Mouse (Mus musculus) heart, embryonic 10.5 days (tissue): ENCODE results near the gene Bahcc1. TPM values are rescaled to one million over a fixed set of nuclear protein-coding genes. Genes with fewer than 3 reads are reported as not detected.

Source experiments
- DNase-seq: peaks from one replicate; pipeline ENCODE4 v3.0.0-alpha.2; 2017; ENCODE audit warnings: low spot score
- H3K27ac ChIP-seq: fragments of 300-500 bp; sonication (generic); 2 replicates; pipeline ENCODE4 v1.5.1; 2016; ENCODE audit warnings: mild to moderate bottlenecking
- H3K27me3 ChIP-seq: fragments of 300-500 bp; sonication (generic); 2 replicates; pipeline ENCODE4 v1.6.1; 2016; ENCODE audit warnings: mild to moderate bottlenecking; ENCODE audit not compliant: poor library complexity, insufficient read depth, severe bottlenecking
- H3K36me3 ChIP-seq: fragments of 300-500 bp; sonication (generic); 2 replicates; pipeline ENCODE4 v1.6.1; 2016; ENCODE audit warnings: mild to moderate bottlenecking, moderate library complexity
- H3K4me1 ChIP-seq: fragments of 300-500 bp; sonication (generic); 2 replicates; pipeline ENCODE4 v1.6.1; 2016; ENCODE audit warnings: mild to moderate bottlenecking
- H3K4me3 ChIP-seq: fragments of 300-500 bp; sonication (generic); 2 replicates; pipeline ENCODE4 v1.5.1; 2016; ENCODE audit warnings: mild to moderate bottlenecking, moderate library complexity
- H3K9me3 ChIP-seq: fragments of 300-500 bp; sonication (generic); 2 replicates; pipeline ENCODE4 v1.6.1; 2016; ENCODE audit warnings: mild to moderate bottlenecking, moderate library complexity
- WGBS: fragments of 180-500 bp; shearing (Covaris S2); methylation state at CpG from one replicate; pipeline ENCODE4 v1.1.7; 2016; 5-methylcytosine and 5-hydroxymethylcytosine counted together
- polyA plus RNA-seq: library from polyadenylated mRNA; unstranded; fragments of >200 nt; fragmentation: Nextera tagmentation; extraction: Ambion mirVana; gene quantifications from 2 replicates; pipeline ENCODE4 v1.2.1, GENCODE M21; 2016

Gene Bahcc1
- polyA plus RNA-seq, 1 experiment from 2014 or later, result 12.9 TPM

DNA sequence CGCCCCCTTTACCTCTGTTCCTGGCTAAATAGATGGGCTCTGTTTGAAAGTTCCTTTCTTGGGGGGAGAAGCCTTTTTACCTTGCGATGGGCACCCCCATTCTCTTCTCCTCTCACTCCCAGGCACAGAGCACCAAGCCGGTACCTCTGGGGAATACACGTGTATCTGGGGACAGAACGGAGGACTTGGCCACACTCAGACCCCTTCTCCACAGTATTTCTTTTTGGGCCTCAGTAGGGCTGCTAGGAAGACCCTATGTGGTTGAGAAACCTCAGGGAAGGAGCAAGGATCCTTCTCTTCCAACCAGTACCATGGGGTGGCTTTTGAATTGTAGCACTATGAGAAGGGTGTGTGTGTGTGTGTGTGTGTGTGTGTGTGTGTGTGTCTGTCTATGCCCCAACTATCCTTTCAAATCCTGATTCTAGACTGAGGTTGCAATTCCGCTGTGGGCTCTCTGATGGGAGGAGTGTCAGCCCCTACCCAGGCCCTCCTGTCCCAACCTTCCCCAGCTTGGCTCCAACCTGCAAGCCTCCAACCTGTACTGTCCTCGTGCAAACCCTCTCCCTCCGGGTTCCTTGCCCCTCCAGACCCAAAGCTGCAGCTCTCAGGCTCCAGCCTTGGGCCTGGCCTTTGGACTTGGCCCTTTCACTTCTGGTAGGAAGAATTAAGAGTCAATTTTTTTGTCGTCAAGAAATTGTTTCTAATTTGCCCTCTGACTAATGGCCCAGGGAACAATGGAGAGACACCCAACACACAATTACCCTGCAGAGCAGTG, 4.4 kb upstream of the Bahcc1 start:
- H3K9me3 ChIP-seq, result no peaks in the 10 kb centered on the region
- WGBS, result 50% methylated on average over 9 of the region's 9 CpGs

GRCm38 (mm10) chr11:120228911-120229437, 3.8 kb upstream of the Bahcc1 start:
- H3K9me3 ChIP-seq, result no peaks in the 10 kb centered on the region
- DNase-seq, result no peak
- H3K4me3 ChIP-seq, result peak overlapping the region; percentile 89
- no peaks in the 10 kb centered on the region for H3K27me3 ChIP-seq
- 44% methylated on average over 7 of the region's 7 CpGs for WGBS
- no peaks in the 10 kb centered on the region for H3K36me3 ChIP-seq
- peaks cover 68% of the 10 kb centered on the region for H3K4me1 ChIP-seq
- peak overlapping the region; percentile 98 for H3K27ac ChIP-seq

More for the DNA sequence above, 4.4 kb upstream of the Bahcc1 start:
- DNase-seq, result no peak
- H3K27ac ChIP-seq, result peak overlapping the region; percentile 98
- H3K36me3 ChIP-seq, result no peaks in the 10 kb centered on the region
- H3K4me3 ChIP-seq, result peak overlapping the region; percentile 89
- H3K27me3 ChIP-seq, result no peaks in the 10 kb centered on the region
- H3K4me1 ChIP-seq, result peaks cover 75% of the 10 kb centered on the region

GRCm38 (mm10) chr11:120229861-120230751, 2.6 kb upstream of the Bahcc1 start:
- peak overlapping the region; percentile 89 for H3K4me3 ChIP-seq
- peak overlapping the region; percentile 98 for H3K27ac ChIP-seq
- 2% methylated on average over 42 of the region's 42 CpGs for WGBS
- no peaks in the 10 kb centered on the region for H3K36me3 ChIP-seq
- H3K4me1 ChIP-seq, result peaks cover 57% of the 10 kb centered on the region
- DNase-seq, result no peak
- H3K27me3 ChIP-seq, result no peaks in the 10 kb centered on the region
- H3K9me3 ChIP-seq, result no peaks in the 10 kb centered on the region

DNA sequence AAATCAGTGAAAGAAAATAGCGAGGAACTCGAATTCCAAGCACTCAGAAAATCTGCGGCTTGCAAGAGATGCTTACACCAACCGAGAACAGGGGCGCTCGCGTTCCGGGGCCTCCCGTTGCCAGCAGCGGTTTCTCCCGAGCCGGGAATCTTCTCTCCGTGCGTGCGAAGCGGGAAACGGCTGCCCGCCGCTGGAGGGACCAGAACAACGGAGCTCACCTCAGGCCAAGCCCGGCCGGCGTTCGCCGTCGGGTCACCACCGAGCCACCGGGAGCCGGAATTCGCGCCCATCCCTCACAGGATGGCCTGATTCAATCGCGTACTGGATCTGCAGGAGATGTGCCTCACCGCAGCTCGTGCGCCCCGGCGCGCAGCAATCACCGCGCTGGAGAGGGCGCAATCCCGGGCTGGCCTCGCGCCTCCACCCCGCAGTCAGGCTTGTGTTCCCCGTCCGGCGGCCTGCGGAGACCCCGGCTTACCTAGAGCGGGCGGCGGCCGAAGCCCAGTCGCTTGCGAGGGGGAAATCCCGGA, 1.8 kb upstream of the Bahcc1 start:
- Histone ChIP-seq H3K36me3 (no peaks in the 10 kb centered on the region), H3K27me3 (no peaks in the 10 kb centered on the region), H3K9me3 (no peaks in the 10 kb centered on the region), H3K4me3 (peak overlapping the region; percentile 89), H3K27ac (peak overlapping the region; percentile 98), H3K4me1 (peaks cover 54% of the 10 kb centered on the region)
- no peak for DNase-seq
- under 1% methylated on average over 58 of the region's 58 CpGs for WGBS

GRCm38 (mm10) chr11:120231379-120231778, 1.4 kb upstream of the Bahcc1 start:
- no peaks in the 10 kb centered on the region for H3K9me3 ChIP-seq
- peak overlapping the region; percentile 98 for H3K27ac ChIP-seq
- no peaks in the 10 kb centered on the region for H3K27me3 ChIP-seq
- whole genome bisulfite sequencing, result under 1% methylated on average over 27 of the region's 27 CpGs
- H3K4me1 ChIP-seq, result peaks cover 52% of the 10 kb centered on the region
- peak overlapping the region; percentile 89 for H3K4me3 ChIP-seq
- no peaks in the 10 kb centered on the region for H3K36me3 ChIP-seq
- DNase-seq, result peak; percentile 99

- Histone ChIP-seq H3K9me3 (no peaks in the 10 kb centered on the region), H3K36me3 (peaks cover 9% of the 10 kb centered on the region; the same call in 1 of the 2 replicates), H3K4me1 (peaks cover 41% of the 10 kb centered on the region), H3K4me3 (peak overlapping the region; percentile 89), H3K27ac (peak overlapping the region; percentile 99), H3K27me3 (no peaks in the 10 kb centered on the region)
- no peak for DNase-seq
- under 1% methylated on average over 51 of the region's 51 CpGs for WGBS
Observed at GRCm38 (mm10) chr11:120233441-120234135, 841 bp downstream of the Bahcc1 start.

DNA sequence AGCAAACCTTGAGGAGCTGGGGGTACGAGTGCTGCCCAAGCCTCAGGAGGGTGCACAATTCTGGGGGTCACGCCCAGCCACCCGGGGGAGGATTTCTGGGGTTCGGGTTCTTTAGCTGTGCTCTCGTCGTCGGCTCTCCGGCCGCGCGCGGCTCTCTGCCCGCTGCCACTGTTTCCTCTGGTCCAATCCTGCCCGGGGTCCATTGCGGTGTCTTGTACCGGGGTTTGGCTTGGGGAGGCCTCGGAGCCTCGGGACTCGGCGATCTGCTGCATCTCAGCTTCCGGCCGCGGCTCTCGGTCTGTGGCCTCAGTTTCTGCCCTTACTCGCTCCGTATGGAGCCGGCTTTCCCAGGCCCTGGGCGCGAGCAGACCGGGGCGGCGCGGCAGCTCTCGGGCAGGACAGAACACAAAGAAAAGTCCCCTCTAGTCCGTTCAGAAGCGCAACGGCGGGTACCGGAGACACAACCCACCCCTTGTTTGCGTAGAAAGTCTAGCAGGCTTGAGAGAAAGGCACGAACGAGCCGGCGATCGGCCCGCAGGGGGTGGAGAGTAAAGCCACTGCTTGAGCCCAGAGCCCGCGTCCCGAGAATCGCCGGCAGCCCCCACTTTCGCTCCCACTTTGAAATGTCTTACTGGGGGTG, 1.5 kb downstream of the Bahcc1 start:
- WGBS, result under 1% methylated on average over 52 of the region's 52 CpGs
- Histone ChIP-seq H3K4me1 (peaks cover 41% of the 10 kb centered on the region), H3K9me3 (no peaks in the 10 kb centered on the region), H3K27me3 (no peaks in the 10 kb centered on the region), H3K4me3 (peak overlapping the region; percentile 89), H3K36me3 (peaks cover 9% of the 10 kb centered on the region; the same call in 1 of the 2 replicates), H3K27ac (peak overlapping the region; percentile 99)
- no peak for DNase-seq

DNA sequence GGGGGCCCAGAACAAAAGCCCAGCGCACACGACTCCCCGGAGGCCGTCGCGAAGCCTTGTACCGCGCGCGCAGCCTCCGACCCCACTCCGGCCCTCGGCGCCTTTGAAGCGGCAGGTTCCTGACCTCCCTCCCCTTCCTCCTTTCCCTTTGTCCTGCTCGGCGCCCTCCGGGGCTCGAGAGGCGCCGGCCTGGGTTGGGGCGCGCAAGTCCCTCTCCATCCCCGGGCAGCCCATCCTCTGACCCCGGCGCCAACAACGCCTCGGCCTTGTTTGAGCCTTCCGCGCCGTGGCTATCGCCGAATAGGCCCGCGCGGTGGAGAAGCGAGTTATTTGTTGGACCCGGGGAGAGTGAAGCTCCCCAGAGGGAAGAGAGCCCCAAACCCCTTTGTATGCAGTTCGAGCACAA, 2.0 kb downstream of the Bahcc1 start:
- under 1% methylated on average over 39 of the region's 39 CpGs for WGBS
- Histone ChIP-seq H3K9me3 (no peaks in the 10 kb centered on the region), H3K36me3 (peaks cover 9% of the 10 kb centered on the region; the same call in 1 of the 2 replicates), H3K4me3 (peak overlapping the region; percentile 89), H3K4me1 (peaks cover 41% of the 10 kb centered on the region), H3K27ac (peak overlapping the region; percentile 99), H3K27me3 (no peaks in the 10 kb centered on the region)
- no peak for DNase-seq

- under 1% methylated on average over 40 of the region's 40 CpGs for WGBS
- Histone ChIP-seq H3K27ac (peak overlapping the region; percentile 99), H3K4me1 (peaks cover 45% of the 10 kb centered on the region), H3K4me3 (peak overlapping the region; percentile 89), H3K27me3 (no peaks in the 10 kb centered on the region), H3K9me3 (no peaks in the 10 kb centered on the region), H3K36me3 (peaks cover 9% of the 10 kb centered on the region; the same call in 1 of the 2 replicates)
- no peak for DNase-seq
Observed at GRCm38 (mm10) chr11:120235385-120236113, 2.8 kb downstream of the Bahcc1 start.

DNA sequence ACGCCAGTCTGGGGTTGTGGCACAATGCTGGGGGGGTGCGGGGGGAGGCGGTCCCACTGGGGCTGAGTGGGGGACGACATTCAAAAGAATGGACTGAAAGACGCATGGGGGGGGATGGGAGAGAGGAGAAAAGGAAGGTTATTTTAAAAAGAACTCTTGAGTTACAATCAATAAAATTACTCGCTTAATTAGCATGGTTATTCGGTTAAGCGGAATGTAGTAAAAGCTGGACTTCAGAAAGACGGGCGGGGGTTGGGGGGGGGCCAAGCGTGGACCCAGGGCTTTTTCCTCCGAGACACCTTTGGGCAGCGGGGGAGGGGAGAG, 3.3 kb downstream of the Bahcc1 start:
- no peaks in the 10 kb centered on the region for H3K9me3 ChIP-seq
- no peak for DNase-seq
- H3K4me1 ChIP-seq, result peaks cover 50% of the 10 kb centered on the region
- WGBS, result 2% methylated on average over 13 of the region's 13 CpGs
- H3K27me3 ChIP-seq, result no peaks in the 10 kb centered on the region
- peaks cover 9% of the 10 kb centered on the region; the same call in 1 of the 2 replicates for H3K36me3 ChIP-seq
- H3K27ac ChIP-seq, result peak overlapping the region; percentile 99
- H3K4me3 ChIP-seq, result peak overlapping the region; percentile 89

DNA sequence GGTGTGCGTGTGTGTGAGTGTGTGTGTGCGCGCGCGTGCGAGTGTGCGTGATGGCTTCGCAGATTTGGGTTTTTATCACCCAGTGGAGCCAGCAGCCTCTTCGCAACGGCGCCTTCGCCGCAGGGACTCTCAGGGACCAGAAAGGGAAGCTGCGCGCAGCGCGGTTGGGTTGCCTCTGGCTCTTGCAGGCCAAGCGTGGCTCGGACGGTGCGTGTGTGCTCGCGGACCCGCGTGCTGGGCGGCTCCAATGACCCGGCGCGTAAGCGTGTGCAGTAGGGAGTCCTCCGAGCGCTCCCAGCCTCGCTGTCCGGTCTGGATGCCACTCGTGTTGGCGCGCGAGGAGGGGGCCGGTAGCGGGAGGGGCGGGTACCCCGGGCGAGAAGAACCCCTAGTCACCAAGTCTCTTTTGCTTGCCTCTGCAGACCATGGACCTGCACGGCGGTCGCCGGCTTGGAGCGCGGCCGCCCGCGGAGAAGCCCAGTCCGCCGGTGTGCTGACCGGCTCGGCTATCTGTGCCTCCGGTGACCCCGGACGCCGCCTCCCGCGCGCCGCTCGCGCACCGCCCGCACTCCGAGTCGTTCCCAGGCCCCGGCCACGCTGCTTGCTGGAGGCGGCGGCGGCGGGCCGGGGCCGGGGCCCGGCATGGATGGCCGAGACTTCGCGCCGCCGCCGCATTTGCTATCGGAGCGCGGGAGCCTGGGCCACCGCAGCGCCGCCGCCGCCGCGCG, 3.9 kb downstream of the Bahcc1 start:
- no peaks in the 10 kb centered on the region for H3K27me3 ChIP-seq
- WGBS, result 3% methylated on average over 95 of the region's 96 CpGs
- no peak for DNase-seq
- H3K36me3 ChIP-seq, result peaks cover 9% of the 10 kb centered on the region; the same call in 1 of the 2 replicates
- peak overlapping the region; percentile 99 for H3K27ac ChIP-seq
- H3K4me3 ChIP-seq, result peak overlapping the region; percentile 89
- no peaks in the 10 kb centered on the region for H3K9me3 ChIP-seq
- peaks cover 55% of the 10 kb centered on the region for H3K4me1 ChIP-seq
